Mouse (Mus musculus) G1E (cell line): ENCODE results near the gene Sar1a. TPM values are rescaled to one million over a fixed set of nuclear protein-coding genes. Genes with fewer than 3 reads are reported as not detected.

Source experiments
- ATAC-seq: 2 replicates; pipeline ENCODE4 v1.8.0; 2016; ENCODE audit warnings: mild to moderate bottlenecking; ENCODE audit not compliant: insufficient number of reproducible peaks, poor library complexity, low FRiP score, severe bottlenecking; ENCODE audit errors: extremely low read depth
- DNase-seq: peaks from one replicate; pipeline ENCODE4 v3.0.0; 2012; ENCODE audit warnings: low spot score
- H3K27me3 ChIP-seq: 2 replicates; pipeline ENCODE4 v1.6.1; 2012; ENCODE audit warnings: mild to moderate bottlenecking, low read length, inconsistent platforms; ENCODE audit not compliant: insufficient read depth
- H3K36me3 ChIP-seq: replicated peaks from 2 replicates; pipeline ENCODE3; 2012; ENCODE audit warnings: mild to moderate bottlenecking, inconsistent platforms
- H3K4me1 ChIP-seq: 2 replicates; pipeline ENCODE4 v1.6.1; 2012; ENCODE audit warnings: low read depth, low read length, inconsistent platforms, mixed read lengths; ENCODE audit not compliant: insufficient read depth
- H3K4me3 ChIP-seq: 2 replicates; pipeline ENCODE4 v1.5.1; 2012; ENCODE audit warnings: low read depth, mild to moderate bottlenecking, inconsistent platforms, low read length, moderate library complexity, mixed read lengths
- H3K9me3 ChIP-seq: replicated peaks from 2 replicates; pipeline ENCODE4 v1.6.1; 2012; ENCODE audit warnings: inconsistent platforms
- CTCF ChIP-seq: IDR thresholded peaks from 2 replicates; pipeline ENCODE4 v1.5.1; 2012; ENCODE audit warnings: low read depth, low read length, inconsistent platforms, mixed read lengths
- GATA1 ChIP-seq: IDR thresholded peaks from 2 replicates; pipeline ENCODE4 v1.6.1; 2012; ENCODE audit warnings: borderline replicate concordance, low read length, inconsistent platforms, mixed read lengths
- GATA2 ChIP-seq: IDR thresholded peaks from 2 replicates; pipeline ENCODE4 v1.6.1; 2012; ENCODE audit warnings: low read depth, low read length, inconsistent platforms, borderline replicate concordance
- POLR2AphosphoS5 ChIP-seq: IDR thresholded peaks from 2 replicates; pipeline ENCODE4 v1.6.1; 2012; ENCODE audit warnings: low read depth, low read length, inconsistent platforms; ENCODE audit not compliant: insufficient replicate concordance
- TAL1 ChIP-seq: conservative IDR thresholded peaks from 2 replicates; pipeline ENCODE4 v1.6.1; 2012; ENCODE audit warnings: low read depth, low read length, inconsistent platforms, mixed read lengths
- polyA plus RNA-seq: library from polyadenylated mRNA; stranded (reverse); fragments of >175 nt; gene quantifications from 2 replicates; pipeline ENCODE4 v1.2.3, GENCODE M21; 2012
- total RNA-seq, 2 experiments: library from RNA; stranded (forward) in 1 of 2; stranded (reverse) in 1 of 2; fragments of 200-1000 nt in 1 of 2; fragments of >200 nt in 1 of 2; fragmentation: Nextera tagmentation in 1 of 2; gene quantifications; 2 replicates each; pipeline ENCODE4 v1.2.3; 2014 to 2017

Sar1a gene
- total and polyA plus RNA-seq, 3 experiments, result 31.6 to 85.1 (median 83.0) TPM

- Histone ChIP-seq H3K36me3 (peaks cover 71% of the 10 kb centered on the region), H3K9me3 (no peaks in the 10 kb centered on the region), H3K27me3 (no peaks in the 10 kb centered on the region), H3K4me1 (peaks cover 17% of the 10 kb centered on the region; the same call in 1 of the 2 replicates), H3K4me3 (no peak overlapping the region)
- no peak for DNase-seq
- ATAC-seq, result no peak
- TF ChIP-seq CTCF (no peak), GATA2 (no peak), GATA1 (no peak), TAL1 (no peak), POLR2AphosphoS5 (no peak)
Observed at GRCm38 (mm10) chr10:61670758-61671157, 9.3 kb upstream of the Sar1a start.

- no peak overlapping the region; the same call in 1 of the 2 replicates for H3K4me3 ChIP-seq
- TF ChIP-seq CTCF (no peak), TAL1 (no peak), POLR2AphosphoS5 (no peak), GATA1 (no peak), GATA2 (no peak)
- peaks cover 9% of the 10 kb centered on the region; the same call in 1 of the 2 replicates for H3K4me1 ChIP-seq
- ATAC-seq, result peak; percentile 65
- no peaks in the 10 kb centered on the region for H3K9me3 ChIP-seq
- peaks cover 34% of the 10 kb centered on the region for H3K36me3 ChIP-seq
- peak; percentile 30 for DNase-seq
- no peaks in the 10 kb centered on the region for H3K27me3 ChIP-seq
Observed at GRCm38 (mm10) chr10:61675935-61676334, 4.2 kb upstream of the Sar1a start.

GRCm38 (mm10) chr10:61679545-61679944, 554 bp upstream of the Sar1a start:
- Histone ChIP-seq H3K4me3 (peak overlapping the region; percentile 78), H3K36me3 (peaks cover 23% of the 10 kb centered on the region), H3K27me3 (no peaks in the 10 kb centered on the region), H3K9me3 (no peaks in the 10 kb centered on the region), H3K4me1 (peaks cover 17% of the 10 kb centered on the region; the same call in 1 of the 2 replicates)
- no peak for DNase-seq
- no peak for ATAC-seq
- TF ChIP-seq GATA1 (no peak), GATA2 (no peak), CTCF (no peak), TAL1 (no peak)

GRCm38 (mm10) chr10:61689405-61689804, 9.3 kb downstream of the Sar1a start:
- no peak for DNase-seq
- Histone ChIP-seq H3K4me3 (no peak overlapping the region), H3K4me1 (no peaks in the 10 kb centered on the region), H3K9me3 (no peaks in the 10 kb centered on the region), H3K36me3 (peaks cover 85% of the 10 kb centered on the region), H3K27me3 (no peaks in the 10 kb centered on the region)
- no peak for TF ChIP-seq CTCF
- TF ChIP-seq GATA2, result no peak
- no peak for ATAC-seq

GRCm38 (mm10) chr10:61693563-61693962, 13.5 kb downstream of the Sar1a start:
- H3K27me3 ChIP-seq, result no peaks in the 10 kb centered on the region
- no peak overlapping the region for H3K4me3 ChIP-seq
- DNase-seq (no peak), ATAC-seq (no peak)
- no peak for TF ChIP-seq GATA1
- TF ChIP-seq POLR2AphosphoS5, result no peak
- TF ChIP-seq CTCF, result no peak
- no peak for TF ChIP-seq TAL1
- no peak for TF ChIP-seq GATA2
- H3K36me3 ChIP-seq, result peaks cover 72% of the 10 kb centered on the region
- H3K4me1 ChIP-seq, result peaks cover 21% of the 10 kb centered on the region
- H3K9me3 ChIP-seq, result no peaks in the 10 kb centered on the region

DNA sequence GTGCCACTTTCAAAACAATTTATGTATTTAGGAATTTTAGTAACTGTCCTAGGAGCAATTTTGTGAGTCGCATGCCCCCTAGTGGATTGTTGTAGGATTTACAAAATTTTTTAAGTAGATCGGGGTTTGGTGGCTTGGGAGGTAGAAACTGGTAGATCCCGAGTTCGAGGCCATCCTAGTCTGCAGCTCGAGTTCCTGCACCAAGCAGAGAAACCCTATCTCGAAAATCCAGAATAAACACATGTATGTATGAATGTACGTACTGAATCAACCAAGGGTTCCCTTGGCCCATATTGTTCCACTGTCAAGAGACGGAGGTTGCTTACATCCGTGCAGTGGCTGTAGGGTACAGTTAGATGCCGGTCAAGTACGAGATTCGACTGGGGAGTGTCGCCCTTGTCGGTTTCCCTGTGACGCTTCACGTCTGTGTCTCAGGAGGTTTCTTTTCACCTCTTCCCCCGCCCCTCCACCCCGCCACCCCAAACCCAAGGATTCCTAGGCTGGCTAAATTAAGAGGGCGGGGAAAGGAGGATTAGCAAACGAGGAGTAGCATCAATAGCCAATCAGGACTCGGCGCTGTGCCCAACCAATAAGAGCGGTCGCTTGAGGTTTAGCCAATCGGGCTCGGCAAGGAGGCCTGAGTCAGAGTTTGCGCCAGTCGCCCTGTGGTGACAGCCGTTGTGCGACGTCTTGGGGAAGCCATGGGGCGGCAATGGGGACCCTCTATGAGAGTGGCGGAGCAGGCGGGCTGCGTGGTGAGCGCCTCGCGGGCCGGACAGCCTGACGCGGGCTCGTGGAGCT, 15.0 kb downstream of the Sar1a start, which contains the start of gene Tysnd1:
Gene Tysnd1 (plus strand): TSS at position 645 of the 801 bp plus-strand sequence.
- no peaks in the 10 kb centered on the region for H3K27me3 ChIP-seq
- no peaks in the 10 kb centered on the region for H3K9me3 ChIP-seq
- no peak for TF ChIP-seq GATA1
- TF ChIP-seq TAL1, result no peak
- TF ChIP-seq CTCF, result no peak
- no peak for TF ChIP-seq GATA2
- no peak for TF ChIP-seq POLR2AphosphoS5
- H3K4me3 ChIP-seq, result peak within 1 kb of the TSS; percentile 97
- peaks cover 73% of the 10 kb centered on the region for H3K36me3 ChIP-seq
- peaks cover 21% of the 10 kb centered on the region for H3K4me1 ChIP-seq
- ATAC-seq (peak; percentile 97), DNase-seq (peak; percentile 81)
